Mouse (Mus musculus) limb, embryonic 14.5 days (tissue): Measurements from ENCODE around the gene Aspg. TPM values are rescaled to one million over a fixed set of nuclear protein-coding genes. Genes with fewer than 3 reads are reported as not detected.

Experiments used
- ATAC-seq: fragments of 200-750 bp; cut with Nextera tagmentation; 2 replicates; pipeline ENCODE4 v1.8.0; 2017; ENCODE audit warnings: low read depth, moderate number of reproducible peaks, moderate TSS enrichment; ENCODE audit not compliant: low FRiP score
- DNase-seq: peaks from one replicate; pipeline ENCODE4 v3.0.0-alpha.2; 2015; ENCODE audit warnings: low spot score
- H3K27ac ChIP-seq: fragments of 300-500 bp; sonication (generic); replicated peaks from 2 replicates; pipeline ENCODE4 v1.5.1; 2014; ENCODE audit warnings: low read depth, mild to moderate bottlenecking, low read length, moderate library complexity, mixed read lengths
- H3K27me3 ChIP-seq: fragments of 300-500 bp; sonication (generic); 2 replicates; pipeline ENCODE4 v1.6.1; 2014; ENCODE audit warnings: low read length, mixed read lengths; ENCODE audit not compliant: control insufficient read depth, insufficient read depth
- H3K36me3 ChIP-seq: fragments of 300-500 bp; sonication (generic); 2 replicates; pipeline ENCODE4 v1.6.1; 2014; ENCODE audit warnings: mild to moderate bottlenecking, low read length, moderate library complexity, mixed read lengths; ENCODE audit not compliant: control insufficient read depth, insufficient read depth
- H3K4me1 ChIP-seq: fragments of 300-500 bp; sonication (generic); 2 replicates; pipeline ENCODE4 v1.6.1; 2014; ENCODE audit warnings: antibody characterized with exemption, low read length, mixed read lengths; ENCODE audit not compliant: control insufficient read depth, insufficient read depth
- H3K4me2 ChIP-seq: fragments of 300-500 bp; sonication (generic); replicated peaks from 2 replicates; pipeline ENCODE4 v1.6.1; 2014; ENCODE audit warnings: low read depth, mild to moderate bottlenecking, low read length, moderate library complexity; ENCODE audit not compliant: severe bottlenecking
- H3K4me3 ChIP-seq: fragments of 300-500 bp; sonication (generic); replicated peaks from 2 replicates; pipeline ENCODE4 v1.5.1; 2014; ENCODE audit warnings: low read length
- H3K9ac ChIP-seq: fragments of 300-500 bp; sonication (generic); 2 replicates; pipeline ENCODE4 v1.6.1; 2014; ENCODE audit warnings: mild to moderate bottlenecking, low read depth, low read length, moderate library complexity; ENCODE audit not compliant: severe bottlenecking
- H3K9me3 ChIP-seq: fragments of 300-500 bp; sonication (generic); 2 replicates; pipeline ENCODE4 v1.6.1; 2016; ENCODE audit warnings: low read length; ENCODE audit not compliant: control insufficient read depth
- POLR2A ChIP-seq: fragments of 200-500 bp; IDR thresholded peaks from 2 replicates; pipeline ENCODE4 v1.8.0; 2012; ENCODE audit warnings: inconsistent platforms, mild to moderate bottlenecking, moderate library complexity, borderline replicate concordance; ENCODE audit not compliant: insufficient read depth, insufficient read length; ENCODE audit errors: extremely low read depth
- WGBS: fragments of 180-500 bp; shearing (Covaris S2); extraction: QIAGEN DNeasy Blood & Tissue Kit; methylation state at CpG from one replicate; pipeline ENCODE4 v1.1.7; 2014; 5-methylcytosine and 5-hydroxymethylcytosine counted together
- polyA plus RNA-seq, 2 experiments: library from polyadenylated mRNA; depleted of rRNA in 1 of 2; stranded (reverse) in 1 of 2; unstranded in 1 of 2; fragments of >200 nt; fragmentation: Nextera tagmentation in 1 of 2; extraction: Ambion mirVana in 1 of 2; gene quantifications; 2 replicates each; pipeline versions ENCODE4 v1.2.1 to v1.2.3; 2012 to 2014

Aspg gene
- polyA plus RNA-seq, 2 experiments, result 2.5 to 4.7 TPM

DNA sequence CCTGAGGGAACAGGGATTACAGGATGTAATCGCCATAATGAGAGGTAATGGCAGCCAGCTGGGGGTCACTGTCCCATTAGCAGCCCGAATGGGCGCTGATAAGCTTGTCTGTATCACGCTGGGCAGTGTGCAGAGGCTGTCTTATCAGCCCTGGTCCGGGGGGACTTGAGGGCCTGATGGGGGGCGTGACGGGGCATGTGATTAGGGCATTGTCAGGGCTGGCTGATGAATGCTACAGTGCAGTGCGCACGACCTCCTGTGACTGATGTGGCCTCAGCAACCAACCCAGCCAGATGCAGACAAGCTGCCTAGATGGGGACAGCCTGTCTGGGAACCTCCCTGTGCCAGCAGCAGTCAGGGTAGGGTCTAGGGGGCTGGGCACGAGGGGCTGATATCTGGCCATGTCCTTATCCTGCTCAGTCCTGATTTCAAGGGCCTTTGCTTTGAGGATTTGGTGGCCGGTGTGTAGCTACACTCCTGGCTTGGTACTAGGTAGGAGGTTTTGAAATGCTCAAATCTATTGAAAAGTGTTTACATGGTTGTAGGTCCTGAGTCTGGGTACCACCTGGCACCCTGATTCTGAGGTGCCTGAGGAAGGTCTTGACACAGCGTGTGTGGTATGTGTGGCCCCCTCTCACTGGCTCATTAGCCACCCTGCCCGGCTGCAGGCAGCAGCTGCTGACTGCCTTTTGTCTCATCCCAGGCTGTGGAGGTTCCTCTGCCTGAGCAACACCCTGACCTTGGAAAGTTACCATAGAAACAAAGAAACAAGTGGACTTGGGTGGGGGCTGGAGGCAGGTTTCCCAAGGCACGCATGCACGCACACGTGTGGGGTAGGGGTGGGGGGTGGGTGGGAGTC lies 57.7 kb downstream of the Aspg start:
- no peak for DNase-seq
- Histone ChIP-seq H3K4me2 (no peak overlapping the region), H3K36me3 (peaks cover 13% of the 10 kb centered on the region), H3K9me3 (no peaks in the 10 kb centered on the region), H3K9ac (no peak overlapping the region), H3K4me1 (0 out of 2 replicates have a peak, but pooled peaks cover 2% of the 10 kb centered on the region), H3K27me3 (no peaks in the 10 kb centered on the region), H3K4me3 (no peak overlapping the region), H3K27ac (no peak overlapping the region)
- WGBS, result 50% methylated on average over 16 of the region's 16 CpGs
- 0 out of 2 replicates have a peak, but pooled peaks have one; percentile 10 for ATAC-seq
- no peak for TF ChIP-seq POLR2A

DNA sequence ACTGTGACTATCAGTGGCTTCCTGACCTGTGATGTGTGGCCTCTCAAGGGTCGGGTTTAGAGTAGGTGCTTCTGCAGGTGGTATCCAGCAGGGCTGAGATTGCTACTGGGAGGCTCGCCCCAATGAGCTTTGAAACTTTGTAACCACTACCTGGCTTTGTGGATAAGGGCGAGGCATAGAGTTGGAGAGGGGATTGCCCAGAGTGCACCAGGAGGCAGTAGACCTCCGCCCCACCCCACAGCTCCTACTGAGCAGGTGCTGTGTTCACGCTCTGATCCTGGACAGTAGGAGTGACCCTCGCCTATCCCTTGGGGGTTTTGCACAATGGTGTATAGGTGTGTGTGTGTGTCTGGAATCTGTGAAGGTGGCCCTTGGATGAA lies 58.4 kb downstream of the Aspg start:
- no peaks in the 10 kb centered on the region for H3K27me3 ChIP-seq
- no peak overlapping the region for H3K4me2 ChIP-seq
- H3K9me3 ChIP-seq, result no peaks in the 10 kb centered on the region
- TF ChIP-seq POLR2A, result no peak
- H3K4me3 ChIP-seq, result no peak overlapping the region
- WGBS, result 77% methylated on average over 6 of the region's 6 CpGs
- no peak overlapping the region for H3K9ac ChIP-seq
- peaks cover 16% of the 10 kb centered on the region for H3K36me3 ChIP-seq
- no peak for ATAC-seq
- DNase-seq, result no peak
- H3K27ac ChIP-seq, result no peak overlapping the region
- H3K4me1 ChIP-seq, result 0 out of 2 replicates have a peak, but pooled peaks cover 2% of the 10 kb centered on the region

DNA sequence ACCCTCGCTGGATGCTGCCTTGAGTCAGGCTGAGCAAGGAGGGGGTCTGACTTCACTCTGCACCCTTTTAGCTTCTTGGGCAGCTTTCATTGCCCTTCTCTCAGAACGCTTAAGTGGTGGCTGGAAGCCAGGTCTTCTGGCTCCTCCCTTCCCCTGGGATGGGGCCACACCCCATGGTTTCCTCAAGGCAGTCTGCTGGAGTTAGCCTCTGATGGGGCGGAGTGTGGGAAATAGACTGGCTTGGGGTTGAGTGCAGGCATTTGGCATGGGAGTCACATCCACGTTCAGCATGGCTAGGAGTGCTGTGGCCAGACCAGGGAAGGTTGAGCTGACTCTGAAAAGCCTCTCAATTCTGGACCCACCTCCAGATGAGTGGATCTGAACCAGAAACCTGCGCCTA lies 62.8 kb downstream of the Aspg start:
- 64% methylated on average over 5 of the region's 5 CpGs for WGBS
- H3K27ac ChIP-seq, result no peak overlapping the region
- no peaks in the 10 kb centered on the region for H3K9me3 ChIP-seq
- TF ChIP-seq POLR2A, result no peak
- H3K27me3 ChIP-seq, result no peaks in the 10 kb centered on the region
- H3K4me1 ChIP-seq, result 0 out of 2 replicates have a peak, but pooled peaks cover 2% of the 10 kb centered on the region
- H3K36me3 ChIP-seq, result peaks cover 24% of the 10 kb centered on the region
- H3K9ac ChIP-seq, result no peak overlapping the region
- H3K4me2 ChIP-seq, result no peak overlapping the region
- DNase-seq, result no peak
- no peak overlapping the region for H3K4me3 ChIP-seq
- ATAC-seq, result no peak

DNA sequence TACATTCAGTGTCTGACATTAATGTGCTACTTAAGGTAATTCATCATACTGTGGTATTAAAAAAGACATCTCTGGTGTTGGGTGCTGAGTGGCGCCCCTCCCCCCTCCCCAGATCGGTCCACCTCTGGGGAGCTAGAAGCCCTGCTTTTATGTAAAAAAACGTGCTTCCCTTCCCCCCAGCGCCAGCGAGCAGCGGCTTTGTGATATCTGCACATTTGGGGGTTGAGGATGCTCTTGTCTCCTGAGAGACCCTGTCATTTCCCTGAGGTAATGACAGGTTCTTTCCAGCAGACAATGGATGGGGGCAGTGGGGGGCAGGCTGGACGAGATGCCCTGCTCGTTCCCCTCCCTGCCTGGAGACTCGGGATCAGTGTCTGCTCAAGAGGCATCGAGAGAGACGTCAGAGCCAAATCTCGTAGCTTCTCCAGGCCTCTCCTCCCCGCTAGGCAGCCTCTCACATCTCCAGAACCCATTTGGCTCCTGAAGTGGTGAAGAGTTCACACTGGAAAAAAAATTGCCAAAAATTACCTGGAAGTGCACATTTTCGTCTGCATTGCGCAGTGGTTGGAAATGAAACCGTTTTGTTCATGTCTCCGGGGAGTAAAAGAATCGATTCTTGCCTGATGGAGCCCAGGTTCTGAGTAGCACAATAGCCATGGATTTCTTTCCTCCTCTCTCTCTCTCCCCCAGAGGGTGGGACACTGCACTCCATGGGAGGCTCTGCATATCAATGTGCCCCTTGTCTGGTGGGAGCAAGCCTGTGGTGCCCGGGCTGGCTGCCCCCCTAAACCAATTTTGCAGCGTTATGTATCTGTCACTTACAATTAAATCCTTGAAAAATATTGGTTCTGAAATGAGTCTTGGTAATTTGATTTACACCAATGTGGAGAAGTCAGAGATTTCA lies 64.4 kb downstream of the Aspg start:
- H3K4me1 ChIP-seq, result 0 out of 2 replicates have a peak, but pooled peaks cover 2% of the 10 kb centered on the region
- H3K27ac ChIP-seq, result no peak overlapping the region
- no peak overlapping the region for H3K9ac ChIP-seq
- H3K4me2 ChIP-seq, result no peak overlapping the region
- H3K27me3 ChIP-seq, result no peaks in the 10 kb centered on the region
- no peak overlapping the region for H3K4me3 ChIP-seq
- no peaks in the 10 kb centered on the region for H3K9me3 ChIP-seq
- ATAC-seq (no peak), DNase-seq (no peak)
- 40% methylated on average over 20 of the region's 20 CpGs for WGBS
- no peak for TF ChIP-seq POLR2A
- peaks cover 35% of the 10 kb centered on the region for H3K36me3 ChIP-seq

DNA sequence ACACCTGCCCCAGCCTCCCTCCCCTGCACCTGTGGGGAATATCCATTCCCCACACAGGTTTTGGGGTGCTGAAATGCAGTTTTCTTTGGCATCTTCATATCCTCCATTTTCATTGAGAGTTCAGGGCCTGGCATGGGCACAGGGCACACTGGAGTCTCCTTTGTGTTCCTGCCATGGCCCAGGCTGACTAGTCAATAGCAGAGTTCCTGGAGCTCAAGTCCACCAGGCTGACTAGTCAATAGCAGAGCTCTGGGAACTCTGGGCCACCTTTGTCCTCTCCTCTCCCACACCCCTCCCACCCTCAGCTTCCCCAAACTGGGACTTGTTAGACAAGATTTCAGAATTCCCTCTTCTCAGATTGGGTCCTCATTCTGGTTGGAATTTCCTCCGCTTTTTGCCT lies 65.2 kb downstream of the Aspg start:
- Histone ChIP-seq H3K27ac (no peak overlapping the region), H3K4me2 (no peak overlapping the region), H3K4me3 (no peak overlapping the region), H3K9ac (no peak overlapping the region), H3K27me3 (no peaks in the 10 kb centered on the region), H3K9me3 (no peaks in the 10 kb centered on the region), H3K4me1 (0 out of 2 replicates have a peak, but pooled peaks cover 2% of the 10 kb centered on the region), H3K36me3 (peaks cover 42% of the 10 kb centered on the region)
- no peak for DNase-seq
- TF ChIP-seq POLR2A, result no peak
- 88% methylated on average over 1 of the region's 1 CpGs for WGBS
- no peak for ATAC-seq
